Mouse (Mus musculus): ENCODE data around the gene Fnbp1l. TPM values are rescaled to one million over a fixed set of nuclear protein-coding genes. Genes with fewer than 3 reads are reported as not detected.

Gene Fnbp1l
- polyA plus RNA-seq, 1 experiment from 2014 or later, result 130 TPM

DNA sequence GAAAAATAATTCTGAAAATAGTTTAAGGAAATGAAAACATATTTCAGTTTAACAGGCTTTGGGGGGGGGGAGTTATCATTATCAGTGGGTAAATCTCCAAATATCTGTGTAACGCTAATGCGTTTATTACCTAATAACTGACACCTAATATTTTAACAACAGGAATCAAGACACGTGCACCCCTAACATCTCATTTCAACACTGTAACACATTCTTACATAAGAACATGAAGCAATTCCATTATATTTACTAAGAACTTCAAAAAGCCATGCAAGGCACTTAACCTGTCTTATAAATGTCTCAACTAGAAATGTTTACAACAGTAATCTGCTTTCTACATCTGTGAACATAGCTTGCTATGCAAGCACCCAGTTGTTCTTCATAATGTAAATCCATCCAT lies 68.3 kb downstream of the Fnbp1l start:
- DNase-seq (ENCODE audit: low spot score) (no peak), ATAC-seq (ENCODE audit: low FRiP score) (no peak)
- Histone ChIP-seq H3K9me3 (ENCODE audit: control insufficient read depth, low read length) (no peaks in the 10 kb centered on the region), H3K4me2 (replicated peaks; ENCODE audit: low read depth, low read length) (no peak overlapping the region), H3K27ac (ENCODE audit: low read depth, low read length) (no peak overlapping the region), H3K27me3 (ENCODE audit: control insufficient read depth, insufficient read depth, low read length) (no peaks in the 10 kb centered on the region), H3K36me3 (ENCODE audit: control insufficient read depth, insufficient read depth, low read length) (no peaks in the 10 kb centered on the region), H3K4me1 (replicated peaks; ENCODE audit: control insufficient read depth, insufficient read depth, low read length) (no peaks in the 10 kb centered on the region), H3K4me3 (ENCODE audit: low read depth, low read length) (no peak overlapping the region), H3K9ac (ENCODE audit: low read depth, low read length) (no peak overlapping the region)
- 96% methylated on average over 3 of the region's 3 CpGs for WGBS

DNA sequence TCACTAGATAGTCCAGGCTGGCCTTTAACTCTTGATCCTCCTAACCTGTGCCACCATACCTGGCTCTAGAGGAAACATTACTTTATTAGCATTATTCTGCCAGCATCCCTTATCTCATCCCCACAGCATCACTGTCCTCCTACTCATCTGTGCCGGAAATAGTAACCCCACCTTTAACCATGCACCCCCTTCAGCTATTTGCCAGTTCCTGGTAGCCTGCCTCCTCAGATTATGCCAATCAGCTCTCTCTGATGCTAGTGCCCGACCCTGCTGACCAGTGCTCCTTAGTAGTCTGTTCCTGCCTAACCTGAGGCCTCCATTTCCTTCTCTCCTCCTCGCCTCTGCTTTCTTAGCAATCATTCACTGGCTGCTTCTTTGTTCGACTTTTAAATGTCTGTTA lies 72.0 kb downstream of the Fnbp1l start:
- ATAC-seq (ENCODE audit: low FRiP score) (no peak), DNase-seq (ENCODE audit: low spot score) (no peak)
- 90% methylated on average over 4 of the region's 4 CpGs for WGBS
- Histone ChIP-seq H3K4me2 (replicated peaks; ENCODE audit: low read depth, low read length) (no peak overlapping the region), H3K27ac (ENCODE audit: low read depth, low read length) (no peak overlapping the region), H3K4me3 (ENCODE audit: low read depth, low read length) (no peak overlapping the region), H3K27me3 (ENCODE audit: control insufficient read depth, insufficient read depth, low read length) (no peaks in the 10 kb centered on the region), H3K4me1 (replicated peaks; ENCODE audit: control insufficient read depth, insufficient read depth, low read length) (no peaks in the 10 kb centered on the region), H3K9ac (ENCODE audit: low read depth, low read length) (no peak overlapping the region), H3K36me3 (ENCODE audit: control insufficient read depth, insufficient read depth, low read length) (no peaks in the 10 kb centered on the region), H3K9me3 (ENCODE audit: control insufficient read depth, low read length) (no peaks in the 10 kb centered on the region)

DNA sequence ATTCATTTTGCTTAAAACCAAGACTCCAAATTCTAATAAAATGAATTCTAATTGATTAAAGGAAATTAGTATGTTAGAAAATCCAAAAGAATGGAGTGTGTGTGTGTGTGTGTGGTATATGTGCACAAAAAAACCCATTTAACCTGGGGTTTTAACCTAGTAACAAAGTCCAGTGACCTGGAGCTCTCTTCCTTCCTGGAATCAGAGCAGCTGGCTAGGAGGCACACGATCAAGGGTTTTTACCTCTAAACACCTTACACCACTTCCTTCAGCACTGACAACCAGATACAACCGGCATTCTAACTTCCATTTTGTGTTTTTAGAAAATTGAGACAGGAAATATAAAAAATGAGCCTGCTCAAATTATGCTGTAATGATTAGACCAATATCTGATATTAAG lies 74.2 kb downstream of the Fnbp1l start:
- 89% methylated on average over 2 of the region's 2 CpGs for WGBS
- no peaks in the 10 kb centered on the region for H3K27me3 ChIP-seq (ENCODE audit: control insufficient read depth, insufficient read depth, low read length)
- H3K36me3 ChIP-seq (ENCODE audit: control insufficient read depth, insufficient read depth, low read length), result 0 out of 2 replicates have a peak, but pooled peaks cover 3% of the 10 kb centered on the region

DNA sequence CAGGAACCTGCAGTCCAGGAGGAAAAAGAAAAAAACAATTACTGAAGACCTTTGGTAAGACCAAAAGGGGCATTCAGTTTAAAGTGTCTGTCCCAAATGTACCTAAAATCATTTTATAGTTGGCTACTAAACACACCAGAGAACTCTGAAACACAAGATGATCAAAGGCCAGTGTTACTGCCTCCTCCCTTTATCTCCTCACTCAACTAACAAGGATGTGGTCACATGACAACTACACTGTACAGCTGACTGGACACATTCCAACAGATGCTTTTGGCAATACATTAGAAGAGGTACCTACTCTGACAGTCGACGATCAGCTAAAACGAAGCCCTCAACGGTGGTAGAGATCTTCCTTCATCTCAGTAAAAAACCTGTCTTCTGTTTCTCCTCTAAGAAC lies 78.6 kb downstream of the Fnbp1l start:
- no peaks in the 10 kb centered on the region for H3K9me3 ChIP-seq (ENCODE audit: control insufficient read depth, low read length)
- 89% methylated on average over 4 of the region's 4 CpGs for WGBS
- no peaks in the 10 kb centered on the region for H3K27me3 ChIP-seq (ENCODE audit: control insufficient read depth, insufficient read depth, low read length)
- ATAC-seq (ENCODE audit: low FRiP score), result no peak
- 0 out of 2 replicates have a peak, but pooled peaks cover 7% of the 10 kb centered on the region for H3K36me3 ChIP-seq (ENCODE audit: control insufficient read depth, insufficient read depth, low read length)
- no peak overlapping the region for H3K9ac ChIP-seq (ENCODE audit: low read depth, low read length)
- H3K27ac ChIP-seq (ENCODE audit: low read depth, low read length), result no peak overlapping the region
- no peak overlapping the region for H3K4me3 ChIP-seq (ENCODE audit: low read depth, low read length)
- no peaks in the 10 kb centered on the region for H3K4me1 ChIP-seq (replicated peaks; ENCODE audit: control insufficient read depth, insufficient read depth, low read length)
- no peak overlapping the region for H3K4me2 ChIP-seq (replicated peaks; ENCODE audit: low read depth, low read length)
- no peak for DNase-seq (ENCODE audit: low spot score)

More for the DNA sequence above, 74.2 kb downstream of the Fnbp1l start:
- H3K9me3 ChIP-seq (ENCODE audit: control insufficient read depth, low read length), result no peaks in the 10 kb centered on the region
- H3K9ac ChIP-seq (ENCODE audit: low read depth, low read length), result no peak overlapping the region
- no peaks in the 10 kb centered on the region for H3K4me1 ChIP-seq (replicated peaks; ENCODE audit: control insufficient read depth, insufficient read depth, low read length)
- no peak overlapping the region for H3K4me2 ChIP-seq (replicated peaks; ENCODE audit: low read depth, low read length)
- ATAC-seq (ENCODE audit: low FRiP score), result no peak
- no peak for DNase-seq (ENCODE audit: low spot score)
- no peak overlapping the region for H3K27ac ChIP-seq (ENCODE audit: low read depth, low read length)
- no peak overlapping the region for H3K4me3 ChIP-seq (ENCODE audit: low read depth, low read length)

DNA sequence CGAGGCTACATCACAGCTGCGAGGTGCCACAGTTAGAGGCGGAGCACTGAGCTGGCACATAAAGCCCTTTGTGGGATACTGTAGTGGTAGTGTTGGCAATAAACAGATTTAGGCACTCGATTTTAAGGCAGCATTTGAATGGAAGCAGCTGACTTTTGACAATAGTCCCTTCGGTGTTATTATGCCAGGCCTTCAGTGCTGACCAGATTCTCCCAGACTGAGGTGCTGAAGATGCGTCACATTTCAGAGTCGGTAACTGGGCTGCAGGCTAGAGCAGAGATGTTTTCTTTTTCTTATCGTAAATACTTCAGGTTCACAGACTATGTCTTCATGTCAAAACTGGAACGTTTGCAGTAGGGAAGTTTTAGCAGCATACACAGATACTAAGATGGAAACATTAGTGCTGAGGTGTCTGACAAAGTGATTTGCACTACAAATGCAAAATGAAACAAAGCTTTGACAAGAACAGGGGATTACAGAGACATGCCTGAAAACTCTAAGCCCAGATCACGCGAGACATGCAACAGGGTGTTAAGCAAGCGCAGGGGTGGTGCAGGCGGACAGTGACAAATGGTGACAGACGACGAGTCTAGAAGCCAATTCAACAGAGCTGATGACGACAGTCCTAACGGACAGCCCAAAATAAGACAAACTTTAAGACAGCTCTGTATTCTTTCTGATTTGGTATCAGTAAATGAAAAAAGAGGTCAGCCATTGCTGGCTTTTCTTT lies 79.4 kb downstream of the Fnbp1l start:
- Histone ChIP-seq H3K36me3 (ENCODE audit: control insufficient read depth, insufficient read depth, low read length) (0 out of 2 replicates have a peak, but pooled peaks cover 7% of the 10 kb centered on the region), H3K27ac (ENCODE audit: low read depth, low read length) (no peak overlapping the region), H3K4me3 (ENCODE audit: low read depth, low read length) (no peak overlapping the region), H3K9me3 (ENCODE audit: control insufficient read depth, low read length) (no peaks in the 10 kb centered on the region), H3K27me3 (ENCODE audit: control insufficient read depth, insufficient read depth, low read length) (no peaks in the 10 kb centered on the region), H3K4me1 (replicated peaks; ENCODE audit: control insufficient read depth, insufficient read depth, low read length) (no peaks in the 10 kb centered on the region), H3K9ac (ENCODE audit: low read depth, low read length) (no peak overlapping the region), H3K4me2 (replicated peaks; ENCODE audit: low read depth, low read length) (no peak overlapping the region)
- WGBS, result 84% methylated on average over 17 of the region's 17 CpGs
- ATAC-seq (ENCODE audit: low FRiP score) (no peak), DNase-seq (ENCODE audit: low spot score) (no peak)

DNA sequence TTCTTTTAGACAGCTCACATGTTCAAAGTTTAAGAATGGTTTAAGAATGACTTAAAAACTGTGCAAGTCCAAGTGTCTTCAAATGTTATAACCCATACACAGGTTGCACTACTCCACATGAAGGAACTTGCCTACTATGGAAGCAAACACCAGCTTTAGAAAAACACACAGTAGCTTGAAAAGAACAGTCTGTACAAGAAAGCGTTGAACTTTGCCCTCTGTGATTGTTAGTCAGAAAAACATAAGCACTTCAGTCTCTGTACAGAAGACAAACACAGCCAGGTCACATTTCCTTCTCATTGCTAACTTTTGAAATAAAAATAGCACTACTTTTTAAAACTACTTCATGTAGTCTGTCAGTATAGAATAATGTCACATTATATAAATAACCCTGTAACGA lies 80.7 kb downstream of the Fnbp1l start:
- WGBS, result 94% methylated on average over 2 of the region's 2 CpGs
- no peak for ATAC-seq (ENCODE audit: low FRiP score)
- no peak overlapping the region for H3K9ac ChIP-seq (ENCODE audit: low read depth, low read length)
- no peak overlapping the region for H3K27ac ChIP-seq (ENCODE audit: low read depth, low read length)
- H3K4me2 ChIP-seq (replicated peaks; ENCODE audit: low read depth, low read length), result no peak overlapping the region
- 0 out of 2 replicates have a peak, but pooled peaks cover 7% of the 10 kb centered on the region for H3K36me3 ChIP-seq (ENCODE audit: control insufficient read depth, insufficient read depth, low read length)
- H3K9me3 ChIP-seq (ENCODE audit: control insufficient read depth, low read length), result no peaks in the 10 kb centered on the region
- no peaks in the 10 kb centered on the region for H3K4me1 ChIP-seq (replicated peaks; ENCODE audit: control insufficient read depth, insufficient read depth, low read length)
- H3K27me3 ChIP-seq (ENCODE audit: control insufficient read depth, insufficient read depth, low read length), result no peaks in the 10 kb centered on the region
- no peak overlapping the region for H3K4me3 ChIP-seq (ENCODE audit: low read depth, low read length)
- no peak for DNase-seq (ENCODE audit: low spot score)

DNA sequence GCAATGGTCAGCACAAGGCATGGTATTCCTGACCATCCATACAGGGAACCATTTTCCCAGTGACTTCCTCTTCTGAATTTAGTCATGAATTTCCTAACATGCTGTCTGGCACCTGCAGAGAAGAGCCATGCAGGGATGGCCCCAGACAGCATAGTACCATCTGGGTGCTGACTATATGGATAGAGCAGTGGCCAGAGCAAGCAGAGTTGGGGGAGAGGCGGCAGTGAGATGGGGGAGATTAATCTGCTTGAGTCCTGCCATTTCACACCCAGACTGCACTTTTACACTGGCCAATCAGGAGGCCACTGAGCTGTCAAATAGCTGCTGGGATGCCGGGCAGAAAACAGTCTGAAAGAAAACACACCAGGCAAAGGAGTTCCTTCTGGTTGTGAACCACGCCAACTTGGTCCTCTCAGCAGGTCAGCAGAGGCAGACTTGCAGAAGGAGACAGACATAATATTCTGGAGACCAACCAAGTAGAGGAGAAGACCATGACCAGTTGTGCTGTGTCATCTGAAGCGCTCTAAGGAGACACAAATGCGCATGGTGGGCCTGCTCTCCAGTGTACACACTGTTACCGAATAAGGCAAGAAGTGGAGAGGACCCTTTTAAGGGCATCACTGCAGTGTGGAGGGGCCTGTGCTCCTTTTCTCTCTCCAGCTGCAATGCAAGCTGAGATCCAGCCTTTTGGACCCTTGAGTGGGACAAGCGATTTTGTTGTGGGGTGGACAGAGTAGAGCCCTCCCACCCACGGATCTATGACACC lies 83.4 kb downstream of the Fnbp1l start:
- Histone ChIP-seq H3K27me3 (ENCODE audit: control insufficient read depth, insufficient read depth, low read length) (no peaks in the 10 kb centered on the region), H3K9me3 (ENCODE audit: control insufficient read depth, low read length) (no peaks in the 10 kb centered on the region), H3K36me3 (ENCODE audit: control insufficient read depth, insufficient read depth, low read length) (0 out of 2 replicates have a peak, but pooled peaks cover 3% of the 10 kb centered on the region), H3K4me1 (replicated peaks; ENCODE audit: control insufficient read depth, insufficient read depth, low read length) (no peaks in the 10 kb centered on the region), H3K9ac (ENCODE audit: low read depth, low read length) (no peak overlapping the region), H3K4me2 (replicated peaks; ENCODE audit: low read depth, low read length) (no peak overlapping the region), H3K4me3 (ENCODE audit: low read depth, low read length) (no peak overlapping the region), H3K27ac (ENCODE audit: low read depth, low read length) (no peak overlapping the region)
- 87% methylated on average over 8 of the region's 8 CpGs for WGBS
- DNase-seq (ENCODE audit: low spot score), result no peak
- ATAC-seq (ENCODE audit: low FRiP score), result no peak

DNA sequence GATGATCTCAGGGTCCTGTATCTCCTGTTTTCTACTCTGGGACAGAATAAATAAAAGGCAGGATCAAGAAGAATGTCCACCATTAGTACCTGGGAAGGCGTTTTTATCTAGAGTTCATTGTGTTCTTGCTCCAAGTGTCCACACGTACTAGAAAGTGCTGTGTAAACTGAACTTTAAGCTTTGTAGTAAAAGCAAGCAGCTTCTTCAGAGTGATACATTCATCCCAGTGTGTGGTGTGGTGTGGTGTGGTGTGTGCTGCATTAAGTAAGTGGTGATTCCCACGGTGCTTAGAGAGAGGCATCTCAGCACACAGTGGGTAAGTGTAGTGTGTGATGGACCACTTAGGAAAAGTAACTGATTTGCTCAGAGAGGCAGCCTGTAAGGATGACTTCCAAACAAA lies 91.0 kb downstream of the Fnbp1l start:
- no peaks in the 10 kb centered on the region for H3K4me1 ChIP-seq (replicated peaks; ENCODE audit: control insufficient read depth, insufficient read depth, low read length)
- ATAC-seq (ENCODE audit: low FRiP score), result no peak
- 87% methylated on average over 3 of the region's 3 CpGs for WGBS

DNA sequence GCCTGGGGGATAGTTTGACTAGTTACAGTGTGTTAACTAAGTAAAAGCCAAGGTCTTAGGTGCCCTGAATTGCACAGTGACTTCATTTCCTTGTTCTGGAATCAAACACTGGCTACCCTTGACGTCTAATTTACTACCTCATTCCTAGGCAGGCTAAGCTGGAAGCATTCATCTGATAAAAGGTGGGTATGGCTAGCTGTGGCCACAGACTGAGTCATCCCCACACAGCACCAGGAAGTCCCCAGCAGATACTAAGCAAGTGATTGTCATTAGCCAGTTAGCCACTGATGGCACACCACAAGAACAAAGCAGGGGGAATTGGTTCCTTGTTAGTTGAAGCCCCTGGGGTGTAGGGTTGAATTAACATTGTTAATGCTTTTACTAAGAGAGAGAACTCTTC lies 98.2 kb downstream of the Fnbp1l start:
- no peak overlapping the region for H3K27ac ChIP-seq (ENCODE audit: low read depth, low read length)
- no peak overlapping the region for H3K9ac ChIP-seq (ENCODE audit: low read depth, low read length)
- ATAC-seq (ENCODE audit: low FRiP score), result no peak
- no peak overlapping the region for H3K4me2 ChIP-seq (replicated peaks; ENCODE audit: low read depth, low read length)
- no peak overlapping the region for H3K4me3 ChIP-seq (ENCODE audit: low read depth, low read length)
- no peaks in the 10 kb centered on the region for H3K27me3 ChIP-seq (ENCODE audit: control insufficient read depth, insufficient read depth, low read length)
- H3K9me3 ChIP-seq (ENCODE audit: control insufficient read depth, low read length), result no peaks in the 10 kb centered on the region
- H3K36me3 ChIP-seq (ENCODE audit: control insufficient read depth, insufficient read depth, low read length), result no peaks in the 10 kb centered on the region
- no peak for DNase-seq (ENCODE audit: low spot score)
- 0 out of 2 replicates have a peak, but pooled peaks cover 2% of the 10 kb centered on the region for H3K4me1 ChIP-seq (replicated peaks; ENCODE audit: control insufficient read depth, insufficient read depth, low read length)
- 70% methylated on average over 1 of the region's 1 CpGs for WGBS

More for the DNA sequence above, 91.0 kb downstream of the Fnbp1l start:
- no peak overlapping the region for H3K27ac ChIP-seq (ENCODE audit: low read depth, low read length)
- no peaks in the 10 kb centered on the region for H3K27me3 ChIP-seq (ENCODE audit: control insufficient read depth, insufficient read depth, low read length)
- H3K4me3 ChIP-seq (ENCODE audit: low read depth, low read length), result no peak overlapping the region
- H3K36me3 ChIP-seq (ENCODE audit: control insufficient read depth, insufficient read depth, low read length), result no peaks in the 10 kb centered on the region
- H3K9ac ChIP-seq (ENCODE audit: low read depth, low read length), result no peak overlapping the region
- no peaks in the 10 kb centered on the region for H3K9me3 ChIP-seq (ENCODE audit: control insufficient read depth, low read length)
- no peak for DNase-seq (ENCODE audit: low spot score)
- no peak overlapping the region for H3K4me2 ChIP-seq (replicated peaks; ENCODE audit: low read depth, low read length)
